Mouse (Mus musculus): ENCODE data around the gene Fzr1. TPM values are rescaled to one million over a fixed set of nuclear protein-coding genes. Genes with fewer than 3 reads are reported as not detected.

Gene Fzr1
- polyA plus RNA-seq, 1 experiment from 2014 or later, result 138 TPM

- Histone ChIP-seq H3K4me1 (ENCODE audit: control insufficient read depth, low read depth, low read length) (peaks cover 64% of the 10 kb centered on the region), H3K36me3 (ENCODE audit: control insufficient read depth, insufficient read depth) (peaks cover 5% of the 10 kb centered on the region; the same call in 1 of the 2 replicates), H3K9me3 (replicated peaks; ENCODE audit: control insufficient read depth, low read length) (no peaks in the 10 kb centered on the region), H3K27ac (ENCODE audit: low read length) (peak within 1 kb of the TSS; percentile 84), H3K27me3 (ENCODE audit: control insufficient read depth, insufficient read depth, low read depth, low read length) (no peaks in the 10 kb centered on the region), H3K4me3 (ENCODE audit: low read depth, low read length) (peak within 1 kb of the TSS; percentile 87), H3K4me2 (ENCODE audit: low read depth, low read length) (peak within 1 kb of the TSS; percentile 92), H3K9ac (ENCODE audit: low read depth, low read length) (peak within 1 kb of the TSS; percentile 97)
- peak; percentile 89 for ATAC-seq (ENCODE audit: low read depth)
- WGBS (ENCODE audit: insufficient replicate concordance), result 2% methylated on average over 79 of the region's 79 CpGs
These were observed 21.1 kb downstream of the Fzr1 start, which contains the start of gene Mfsd12 for GRCm38 (mm10) chr10:81356991-81357844. Mfsd12 (plus strand) TSS chr10:81357491.

GRCm38 (mm10) chr10:81356352-81356990 is 21.8 kb downstream of the Fzr1 start:
- Histone ChIP-seq H3K4me2 (ENCODE audit: low read depth, low read length) (peak overlapping the region; percentile 58), H3K36me3 (ENCODE audit: control insufficient read depth, insufficient read depth) (peaks cover 5% of the 10 kb centered on the region; the same call in 1 of the 2 replicates), H3K27me3 (ENCODE audit: control insufficient read depth, insufficient read depth, low read depth, low read length) (no peaks in the 10 kb centered on the region), H3K9ac (ENCODE audit: low read depth, low read length) (peak overlapping the region; percentile 48), H3K27ac (ENCODE audit: low read length) (peak overlapping the region; percentile 49), H3K4me1 (ENCODE audit: control insufficient read depth, low read depth, low read length) (peaks cover 64% of the 10 kb centered on the region), H3K4me3 (ENCODE audit: low read depth, low read length) (peak overlapping the region; percentile 87), H3K9me3 (replicated peaks; ENCODE audit: control insufficient read depth, low read length) (no peaks in the 10 kb centered on the region)
- no peak for ATAC-seq (ENCODE audit: low read depth)
- 19% methylated on average over 12 of the region's 12 CpGs for WGBS (ENCODE audit: insufficient replicate concordance)

GRCm38 (mm10) chr10:81355533-81355932 is 22.8 kb downstream of the Fzr1 start:
- Histone ChIP-seq H3K4me1 (ENCODE audit: control insufficient read depth, low read depth, low read length) (peaks cover 62% of the 10 kb centered on the region), H3K9ac (ENCODE audit: low read depth, low read length) (no peak overlapping the region), H3K9me3 (replicated peaks; ENCODE audit: control insufficient read depth, low read length) (no peaks in the 10 kb centered on the region), H3K36me3 (ENCODE audit: control insufficient read depth, insufficient read depth) (no peaks in the 10 kb centered on the region; the same call in 1 of the 2 replicates), H3K27ac (ENCODE audit: low read length) (no peak overlapping the region), H3K4me3 (ENCODE audit: low read depth, low read length) (no peak overlapping the region), H3K27me3 (ENCODE audit: control insufficient read depth, insufficient read depth, low read depth, low read length) (no peaks in the 10 kb centered on the region), H3K4me2 (ENCODE audit: low read depth, low read length) (no peak overlapping the region)
- WGBS (ENCODE audit: insufficient replicate concordance), result 55% methylated on average over 4 of the region's 4 CpGs
- no peak for ATAC-seq (ENCODE audit: low read depth)

GRCm38 (mm10) chr10:81354738-81355477 is 23.4 kb downstream of the Fzr1 start:
- Histone ChIP-seq H3K9me3 (replicated peaks; ENCODE audit: control insufficient read depth, low read length) (no peaks in the 10 kb centered on the region), H3K27ac (ENCODE audit: low read length) (no peak overlapping the region), H3K4me3 (ENCODE audit: low read depth, low read length) (no peak overlapping the region), H3K9ac (ENCODE audit: low read depth, low read length) (no peak overlapping the region), H3K36me3 (ENCODE audit: control insufficient read depth, insufficient read depth) (no peaks in the 10 kb centered on the region; the same call in 1 of the 2 replicates), H3K4me1 (ENCODE audit: control insufficient read depth, low read depth, low read length) (peaks cover 56% of the 10 kb centered on the region), H3K4me2 (ENCODE audit: low read depth, low read length) (no peak overlapping the region), H3K27me3 (ENCODE audit: control insufficient read depth, insufficient read depth, low read depth, low read length) (no peaks in the 10 kb centered on the region)
- WGBS (ENCODE audit: insufficient replicate concordance), result 64% methylated on average over 9 of the region's 9 CpGs
- ATAC-seq (ENCODE audit: low read depth), result no peak

GRCm38 (mm10) chr10:81351678-81352291 is 26.5 kb downstream of the Fzr1 start:
- Histone ChIP-seq H3K4me1 (ENCODE audit: control insufficient read depth, low read depth, low read length) (peaks cover 60% of the 10 kb centered on the region), H3K27me3 (ENCODE audit: control insufficient read depth, insufficient read depth, low read depth, low read length) (no peaks in the 10 kb centered on the region), H3K36me3 (ENCODE audit: control insufficient read depth, insufficient read depth) (peaks cover 2% of the 10 kb centered on the region; the same call in 1 of the 2 replicates), H3K9me3 (replicated peaks; ENCODE audit: control insufficient read depth, low read length) (no peaks in the 10 kb centered on the region), H3K4me3 (ENCODE audit: low read depth, low read length) (peak overlapping the region; percentile 55), H3K27ac (ENCODE audit: low read length) (peak overlapping the region; percentile 91), H3K9ac (ENCODE audit: low read depth, low read length) (peak overlapping the region; percentile 65), H3K4me2 (ENCODE audit: low read depth, low read length) (peak overlapping the region; percentile 78)
- ATAC-seq (ENCODE audit: low read depth), result no peak
- 5% methylated on average over 9 of the region's 9 CpGs for WGBS (ENCODE audit: insufficient replicate concordance)

GRCm38 (mm10) chr10:81350351-81351063 is 27.8 kb downstream of the Fzr1 start, which contains the start of gene Hmg20b:
Hmg20b (minus strand) TSS chr10:81350480.
- under 1% methylated on average over 54 of the region's 54 CpGs for WGBS (ENCODE audit: insufficient replicate concordance)
- H3K4me1 ChIP-seq (ENCODE audit: control insufficient read depth, low read depth, low read length), result peaks cover 58% of the 10 kb centered on the region
- peaks cover 2% of the 10 kb centered on the region; the same call in 1 of the 2 replicates for H3K36me3 ChIP-seq (ENCODE audit: control insufficient read depth, insufficient read depth)
- H3K9me3 ChIP-seq (replicated peaks; ENCODE audit: control insufficient read depth, low read length), result no peaks in the 10 kb centered on the region
- peak within 1 kb of the TSS; percentile 95 for H3K9ac ChIP-seq (ENCODE audit: low read depth, low read length)
- H3K4me2 ChIP-seq (ENCODE audit: low read depth, low read length), result peak within 1 kb of the TSS; percentile 96
- H3K27me3 ChIP-seq (ENCODE audit: control insufficient read depth, insufficient read depth, low read depth, low read length), result peaks cover 5% of the 10 kb centered on the region
- H3K27ac ChIP-seq (ENCODE audit: low read length), result peak within 1 kb of the TSS; percentile 91
- ATAC-seq (ENCODE audit: low read depth), result peak; percentile 93
- peak within 1 kb of the TSS; percentile 87 for H3K4me3 ChIP-seq (ENCODE audit: low read depth, low read length)

- WGBS (ENCODE audit: insufficient replicate concordance), result 1% methylated on average over 27 of the region's 29 CpGs
- H3K27ac ChIP-seq (ENCODE audit: low read length), result peak overlapping the region; percentile 91
- peaks cover 10% of the 10 kb centered on the region for H3K27me3 ChIP-seq (ENCODE audit: control insufficient read depth, insufficient read depth, low read depth, low read length)
- peak overlapping the region; percentile 87 for H3K4me3 ChIP-seq (ENCODE audit: low read depth, low read length)
- peak overlapping the region; percentile 96 for H3K4me2 ChIP-seq (ENCODE audit: low read depth, low read length)
- no peaks in the 10 kb centered on the region for H3K9me3 ChIP-seq (replicated peaks; ENCODE audit: control insufficient read depth, low read length)
- peaks cover 55% of the 10 kb centered on the region for H3K4me1 ChIP-seq (ENCODE audit: control insufficient read depth, low read depth, low read length)
- H3K36me3 ChIP-seq (ENCODE audit: control insufficient read depth, insufficient read depth), result peaks cover 2% of the 10 kb centered on the region; the same call in 1 of the 2 replicates
- H3K9ac ChIP-seq (ENCODE audit: low read depth, low read length), result peak overlapping the region; percentile 95
- ATAC-seq (ENCODE audit: low read depth), result no peak
These were observed 28.4 kb downstream of the Fzr1 start for GRCm38 (mm10) chr10:81349961-81350350.

GRCm38 (mm10) chr10:81349146-81349545 is 29.2 kb downstream of the Fzr1 start:
- peaks cover 18% of the 10 kb centered on the region for H3K27me3 ChIP-seq (ENCODE audit: control insufficient read depth, insufficient read depth, low read depth, low read length)
- H3K4me3 ChIP-seq (ENCODE audit: low read depth, low read length), result peak overlapping the region; percentile 87
- ATAC-seq (ENCODE audit: low read depth), result peak; percentile 32
- H3K4me1 ChIP-seq (ENCODE audit: control insufficient read depth, low read depth, low read length), result peaks cover 54% of the 10 kb centered on the region
- peak overlapping the region; percentile 95 for H3K9ac ChIP-seq (ENCODE audit: low read depth, low read length)
- H3K9me3 ChIP-seq (replicated peaks; ENCODE audit: control insufficient read depth, low read length), result no peaks in the 10 kb centered on the region
- peak overlapping the region; percentile 91 for H3K27ac ChIP-seq (ENCODE audit: low read length)
- WGBS (ENCODE audit: insufficient replicate concordance), result 4% methylated on average over 12 of the region's 12 CpGs
- H3K4me2 ChIP-seq (ENCODE audit: low read depth, low read length), result peak overlapping the region; percentile 96
- H3K36me3 ChIP-seq (ENCODE audit: control insufficient read depth, insufficient read depth), result peaks cover 2% of the 10 kb centered on the region; the same call in 1 of the 2 replicates

Measured in liver, embryonic 16.5 days (tissue).